In the genomic region with DNA sequence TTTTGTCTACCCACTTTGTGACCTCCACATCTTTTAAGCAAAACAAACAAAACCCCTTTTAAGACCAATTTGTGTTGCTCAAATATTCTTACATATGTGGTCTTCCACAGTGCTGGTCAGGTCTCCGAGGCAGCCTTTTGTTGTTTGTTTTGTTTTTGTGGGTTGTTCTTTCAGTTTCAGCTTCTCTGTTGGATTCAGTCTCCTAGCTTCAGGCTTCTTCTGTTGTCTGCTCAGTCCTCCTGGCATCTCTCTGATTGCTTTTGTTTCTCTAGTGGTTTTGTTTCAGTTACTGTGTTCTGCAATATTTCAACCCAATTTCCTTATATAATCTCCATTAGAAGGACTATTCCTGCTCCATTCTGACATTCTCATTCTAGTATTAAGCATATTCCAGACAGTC, we compare ENCODE assay signal across 14 mouse cellular contexts.
"Had no signal": no experiment of that assay in that cellular context is flagged by ENCODE, and none has a peak within 500 bp of the region (broad histone marks: within the 10 kb centered on the region; RNA-seq: fewer than 3 reads in every experiment).

No protein-coding gene starts in this region.

- H3K36me3 ChIP-seq: limb, embryonic 15.5 days; midbrain, embryonic 15.5 days; neural tube, embryonic 12.5 days had no signal

- H3K27ac ChIP-seq: limb, embryonic 15.5 days; macrophage; midbrain, embryonic 15.5 days; neural tube, embryonic 12.5 days had no signal

- H3K27me3 ChIP-seq: limb, embryonic 15.5 days; megakaryocyte, embryonic 14.5 days; midbrain, embryonic 15.5 days; neural tube, embryonic 12.5 days had no signal

- H3K9me3 ChIP-seq: limb, embryonic 15.5 days; megakaryocyte, embryonic 14.5 days; midbrain, embryonic 15.5 days; neural tube, embryonic 12.5 days had no signal

- ATAC-seq: midbrain, embryonic 15.5 days had no signal

- H3K9ac ChIP-seq: limb, embryonic 15.5 days; midbrain, embryonic 15.5 days; neural tube, embryonic 12.5 days had no signal

- H3K4me2 ChIP-seq: limb, embryonic 15.5 days; midbrain, embryonic 11.5 days; midbrain, embryonic 15.5 days; neural tube, embryonic 12.5 days had no signal

- H3K4me3 ChIP-seq: limb, embryonic 15.5 days; megakaryocyte, embryonic 14.5 days; midbrain, embryonic 15.5 days; neural tube, embryonic 12.5 days had no signal

- DNase-seq: layer of hippocampus, adult 9-11 months; layer of hippocampus, postnatal 36 days; lung, postnatal 10 days; retina, postnatal 1 day; right cerebral cortex, postnatal 4 days; spleen, adult 18-20 months; thymus, adult 18-20 months; thymus, postnatal 25 days had no signal
